Mouse (Mus musculus) hindbrain, postnatal 0 days (tissue): ENCODE measurements around the gene Arl14. TPM values are rescaled to one million over a fixed set of nuclear protein-coding genes. Genes with fewer than 3 reads are reported as not detected.

Experiments
- ATAC-seq: fragments of 200-750 bp; cut with Nextera tagmentation; 2 replicates; pipeline ENCODE4 v1.8.0; 2017; ENCODE audit warnings: mild to moderate bottlenecking, moderate TSS enrichment, moderate library complexity
- DNase-seq: peaks from one replicate; pipeline ENCODE4 v3.0.0-alpha.2; 2015; ENCODE audit warnings: low spot score
- H3K27ac ChIP-seq: fragments of 300-500 bp; sonication (generic); 2 replicates; pipeline ENCODE4 v1.5.1; 2014; ENCODE audit warnings: mild to moderate bottlenecking
- H3K27me3 ChIP-seq: fragments of 300-500 bp; sonication (generic); 2 replicates; pipeline ENCODE4 v1.6.1; 2014; ENCODE audit warnings: low read length, mixed read lengths; ENCODE audit not compliant: insufficient read depth
- H3K36me3 ChIP-seq: fragments of 300-500 bp; sonication (generic); 2 replicates; pipeline ENCODE4 v1.6.1; 2014; ENCODE audit warnings: low read length, mixed read lengths; ENCODE audit not compliant: insufficient read depth
- H3K4me1 ChIP-seq: fragments of 300-500 bp; sonication (generic); 2 replicates; pipeline ENCODE4 v1.6.1; 2014; ENCODE audit warnings: antibody characterized with exemption, low read length, mixed read lengths; ENCODE audit not compliant: insufficient read depth
- H3K4me2 ChIP-seq: fragments of 300-500 bp; sonication (generic); 2 replicates; pipeline ENCODE4 v1.6.1; 2014; ENCODE audit warnings: low read depth, mild to moderate bottlenecking, low read length, moderate library complexity, mixed read lengths
- H3K4me3 ChIP-seq: fragments of 300-500 bp; sonication (generic); 2 replicates; pipeline ENCODE4 v1.5.1; 2014; ENCODE audit warnings: low read length
- H3K9ac ChIP-seq: fragments of 300-500 bp; sonication (generic); replicated peaks from 2 replicates; pipeline ENCODE4 v1.6.1; 2014; ENCODE audit warnings: mild to moderate bottlenecking, low read length, moderate library complexity, mixed read lengths
- H3K9me3 ChIP-seq: fragments of 300-500 bp; sonication (generic); 2 replicates; pipeline ENCODE4 v1.6.1; 2016; ENCODE audit warnings: low read length, mixed read lengths
- CTCF ChIP-seq: IDR thresholded peaks from 2 replicates; pipeline ENCODE4 v1.5.1; 2016; ENCODE audit warnings: antibody characterized with exemption, control low read depth, low read depth
- WGBS: fragments of 180-500 bp; shearing (Covaris S2); extraction: QIAGEN DNeasy Blood & Tissue Kit; methylation state at CpG from one replicate; pipeline ENCODE4 v1.1.7; 2014; 5-methylcytosine and 5-hydroxymethylcytosine counted together
- polyA plus RNA-seq: library from polyadenylated mRNA; unstranded; fragments of >200 nt; fragmentation: Nextera tagmentation; extraction: Ambion mirVana; gene quantifications from 2 replicates; pipeline ENCODE4 v1.2.1, GENCODE M21; 2015
- total RNA-seq: library from RNA; depleted of rRNA; stranded (reverse); fragments of >200 nt; gene quantifications from 2 replicates; pipeline ENCODE4 v1.2.3, GENCODE M21; 2014

Arl14 gene
- total and polyA plus RNA-seq, 2 experiments from 2014 or later: not detected

- DNase-seq: peak; percentile 56
- ATAC-seq: peak; percentile 74; the same call in 1 of the 2 replicates
- Histone ChIP-seq H3K27ac (no peak overlapping the region), H3K4me1 (no peaks in the 10 kb centered on the region), H3K27me3 (no peaks in the 10 kb centered on the region), H3K4me2 (no peak overlapping the region), H3K9me3 (no peaks in the 10 kb centered on the region), H3K9ac (no peak overlapping the region), H3K36me3 (no peaks in the 10 kb centered on the region), H3K4me3 (no peak overlapping the region)
- WGBS: 73% methylated on average over 12 of the region's 12 CpGs
- peak; percentile 74 for TF ChIP-seq CTCF
Measured at GRCm38 (mm10) chr3:69208441-69209309, 13.5 kb upstream of the Arl14 start.

DNA sequence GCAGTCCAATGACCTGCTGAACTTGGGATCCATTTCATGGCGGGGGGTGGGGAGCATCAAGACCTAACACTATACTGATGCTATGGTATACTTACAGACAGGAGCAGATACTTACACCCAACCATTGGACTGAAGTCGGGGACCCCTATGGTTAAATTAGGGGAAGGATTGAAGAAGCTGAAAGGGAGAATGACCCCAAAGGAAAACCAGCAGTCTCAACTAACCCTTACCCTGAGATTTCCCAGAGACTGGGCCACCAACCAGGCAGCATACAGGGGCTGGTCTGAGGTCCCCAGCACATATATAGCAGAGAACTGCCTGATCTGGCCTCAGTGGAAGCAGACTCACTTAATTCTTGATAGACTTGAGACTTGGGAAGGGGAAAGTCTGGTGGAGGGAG, 10.0 kb upstream of the Arl14 start:
- 86% methylated on average over 2 of the region's 2 CpGs for WGBS
- ATAC-seq (no peak), DNase-seq (no peak)
- no peaks in the 10 kb centered on the region for H3K27me3 ChIP-seq
- no peak overlapping the region for H3K4me2 ChIP-seq
- no peaks in the 10 kb centered on the region for H3K36me3 ChIP-seq
- H3K9ac ChIP-seq: no peak overlapping the region
- no peaks in the 10 kb centered on the region for H3K9me3 ChIP-seq
- H3K4me1 ChIP-seq: no peaks in the 10 kb centered on the region
- TF ChIP-seq CTCF: no peak
- H3K27ac ChIP-seq: no peak overlapping the region
- H3K4me3 ChIP-seq: no peak overlapping the region

GRCm38 (mm10) chr3:69213465-69213864, 8.8 kb upstream of the Arl14 start:
- Histone ChIP-seq H3K9ac (no peak overlapping the region), H3K27me3 (no peaks in the 10 kb centered on the region), H3K4me1 (no peaks in the 10 kb centered on the region), H3K9me3 (no peaks in the 10 kb centered on the region), H3K4me3 (no peak overlapping the region), H3K27ac (no peak overlapping the region), H3K4me2 (no peak overlapping the region), H3K36me3 (no peaks in the 10 kb centered on the region)
- ATAC-seq (no peak), DNase-seq (no peak)
- no peak for TF ChIP-seq CTCF
- WGBS: 78% methylated on average over 5 of the region's 5 CpGs

DNA sequence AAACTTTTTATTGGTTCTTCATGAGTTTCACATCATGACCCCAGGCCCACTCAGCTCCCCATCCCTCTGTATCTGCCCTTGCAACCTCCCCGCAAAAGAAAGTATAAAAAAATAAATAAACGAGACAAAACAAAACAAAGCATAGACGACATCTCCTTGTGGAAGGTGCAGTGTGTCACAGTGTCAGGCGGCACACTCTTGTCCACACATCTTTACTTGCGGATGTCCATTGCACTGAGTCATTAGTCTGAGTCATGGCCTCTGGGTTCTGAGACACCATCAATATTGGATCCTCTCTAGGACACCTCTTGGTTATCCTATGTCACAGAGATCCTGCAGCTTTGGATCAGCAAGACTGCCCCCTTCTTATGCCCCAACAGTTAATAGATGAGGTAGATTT, 7.7 kb upstream of the Arl14 start:
- 85% methylated on average over 5 of the region's 5 CpGs for WGBS
- Histone ChIP-seq H3K9me3 (no peaks in the 10 kb centered on the region), H3K27ac (no peak overlapping the region), H3K9ac (no peak overlapping the region), H3K27me3 (no peaks in the 10 kb centered on the region), H3K4me3 (no peak overlapping the region), H3K36me3 (no peaks in the 10 kb centered on the region), H3K4me2 (no peak overlapping the region), H3K4me1 (no peaks in the 10 kb centered on the region)
- no peak for ATAC-seq
- TF ChIP-seq CTCF: no peak
- no peak for DNase-seq

GRCm38 (mm10) chr3:69222502-69222900, 282 bp downstream of the Arl14 start:
- 91% methylated on average over 14 of the region's 14 CpGs for WGBS
- no peak overlapping the region for H3K9ac ChIP-seq
- no peaks in the 10 kb centered on the region for H3K36me3 ChIP-seq
- H3K27ac ChIP-seq: no peak overlapping the region
- no peak overlapping the region for H3K4me3 ChIP-seq
- ATAC-seq: no peak
- no peaks in the 10 kb centered on the region for H3K9me3 ChIP-seq
- no peaks in the 10 kb centered on the region for H3K27me3 ChIP-seq
- no peak overlapping the region for H3K4me2 ChIP-seq
- no peak for TF ChIP-seq CTCF
- DNase-seq: no peak
- H3K4me1 ChIP-seq: no peaks in the 10 kb centered on the region

- 80% methylated on average over 7 of the region's 7 CpGs for WGBS
- no peak for TF ChIP-seq CTCF
- Histone ChIP-seq H3K9me3 (no peaks in the 10 kb centered on the region), H3K4me3 (no peak overlapping the region), H3K4me2 (no peak overlapping the region), H3K36me3 (no peaks in the 10 kb centered on the region), H3K27ac (no peak overlapping the region), H3K4me1 (no peaks in the 10 kb centered on the region), H3K27me3 (no peaks in the 10 kb centered on the region), H3K9ac (no peak overlapping the region)
- ATAC-seq (no peak), DNase-seq (no peak)
Measured at GRCm38 (mm10) chr3:69222987-69223386, 768 bp downstream of the Arl14 start.

GRCm38 (mm10) chr3:69223666-69224065, 1.4 kb downstream of the Arl14 start:
- no peak overlapping the region for H3K9ac ChIP-seq
- no peak for TF ChIP-seq CTCF
- WGBS: 76% methylated on average over 8 of the region's 8 CpGs
- no peak overlapping the region for H3K4me3 ChIP-seq
- no peaks in the 10 kb centered on the region for H3K27me3 ChIP-seq
- DNase-seq (no peak), ATAC-seq (no peak)
- H3K36me3 ChIP-seq: no peaks in the 10 kb centered on the region
- H3K4me2 ChIP-seq: no peak overlapping the region
- H3K4me1 ChIP-seq: no peaks in the 10 kb centered on the region
- H3K27ac ChIP-seq: no peak overlapping the region
- H3K9me3 ChIP-seq: no peaks in the 10 kb centered on the region
